Mouse (Mus musculus): Measurements from ENCODE around the gene Hbb-bt. TPM values are rescaled to one million over a fixed set of nuclear protein-coding genes. Genes with fewer than 3 reads are reported as not detected.

The Hbb-bt gene
- total and polyA plus RNA-seq, 3 experiments: 0.42 to 5.6 (median 4.3) TPM

Other genes with a start within 250 kb of the Hbb-bt start
Only the 20 nearest of the 33 such genes appear.
- gene Olfr623, start 150.3 kb downstream of the Hbb-bt start, total RNA-seq (2012; rRNA removed): not detected in 2 replicates
- gene Olfr623, start 150.3 kb downstream of the Hbb-bt start, total RNA-seq (2014; rRNA removed): not detected in 2 replicates
- gene Olfr623, start 150.3 kb downstream of the Hbb-bt start, polyA plus RNA-seq (2012; ENCODE audit: insufficient read length, low read depth): not detected in 2 replicates
- not detected in 2 replicates for gene Olfr624, start 142.8 kb downstream of the Hbb-bt start, total RNA-seq (2012; rRNA removed)
- not detected in 2 replicates for gene Olfr624, start 142.8 kb downstream of the Hbb-bt start, total RNA-seq (2014; rRNA removed)
- gene Olfr624, start 142.8 kb downstream of the Hbb-bt start, polyA plus RNA-seq (2012; ENCODE audit: insufficient read length, low read depth): not detected in 2 replicates
- gene Olfr625-ps1, start 131.3 kb downstream of the Hbb-bt start, total RNA-seq (2012; rRNA removed): not detected in 2 replicates
- gene Olfr625-ps1, start 131.3 kb downstream of the Hbb-bt start, total RNA-seq (2014; rRNA removed): not detected in 2 replicates
- not detected in 2 replicates for gene Olfr625-ps1, start 131.3 kb downstream of the Hbb-bt start, polyA plus RNA-seq (2012; ENCODE audit: insufficient read length, low read depth)
- gene Olfr243, start 99.3 kb downstream of the Hbb-bt start, total RNA-seq (2012; rRNA removed): not detected in 2 replicates
- not detected in 2 replicates for gene Olfr243, start 99.3 kb downstream of the Hbb-bt start, total RNA-seq (2014; rRNA removed)
- gene Olfr243, start 99.3 kb downstream of the Hbb-bt start, polyA plus RNA-seq (2012; ENCODE audit: insufficient read length, low read depth): 0.05 TPM in 1 of 2 replicates, not detected in the other
- gene Olfr628, start 83.6 kb downstream of the Hbb-bt start, total RNA-seq (2012; rRNA removed): not detected in 2 replicates
- gene Olfr628, start 83.6 kb downstream of the Hbb-bt start, total RNA-seq (2014; rRNA removed): not detected in 2 replicates
- gene Olfr628, start 83.6 kb downstream of the Hbb-bt start, polyA plus RNA-seq (2012; ENCODE audit: insufficient read length, low read depth): not detected in 2 replicates
- gene Olfr629, start 69.1 kb downstream of the Hbb-bt start, total RNA-seq (2012; rRNA removed): not detected in 2 replicates
- gene Olfr629, start 69.1 kb downstream of the Hbb-bt start, total RNA-seq (2014; rRNA removed): not detected in 2 replicates
- not detected in 2 replicates for gene Olfr629, start 69.1 kb downstream of the Hbb-bt start, polyA plus RNA-seq (2012; ENCODE audit: insufficient read length, low read depth)
- not detected in 2 replicates for gene Olfr630, start 56.7 kb downstream of the Hbb-bt start, total RNA-seq (2012; rRNA removed)
- not detected in 2 replicates for gene Olfr630, start 56.7 kb downstream of the Hbb-bt start, total RNA-seq (2014; rRNA removed)
- gene Olfr630, start 56.7 kb downstream of the Hbb-bt start, polyA plus RNA-seq (2012; ENCODE audit: insufficient read length, low read depth): not detected in 2 replicates
- gene Olfr69, start 42.4 kb downstream of the Hbb-bt start, total RNA-seq (2012; rRNA removed): not detected in 2 replicates
- gene Olfr69, start 42.4 kb downstream of the Hbb-bt start, total RNA-seq (2014; rRNA removed): not detected in 2 replicates
- gene Olfr69, start 42.4 kb downstream of the Hbb-bt start, polyA plus RNA-seq (2012; ENCODE audit: insufficient read length, low read depth): not detected in 2 replicates
- not detected in 2 replicates for gene Olfr68, start 34.3 kb downstream of the Hbb-bt start, total RNA-seq (2012; rRNA removed)
- gene Olfr68, start 34.3 kb downstream of the Hbb-bt start, total RNA-seq (2014; rRNA removed): not detected in 2 replicates
- not detected in 2 replicates for gene Olfr68, start 34.3 kb downstream of the Hbb-bt start, polyA plus RNA-seq (2012; ENCODE audit: insufficient read length, low read depth)
- not detected in 2 replicates for gene Olfr67, start 22.2 kb downstream of the Hbb-bt start, total RNA-seq (2012; rRNA removed)
- not detected in 2 replicates for gene Olfr67, start 22.2 kb downstream of the Hbb-bt start, total RNA-seq (2014; rRNA removed)
- gene Olfr67, start 22.2 kb downstream of the Hbb-bt start, polyA plus RNA-seq (2012; ENCODE audit: insufficient read length, low read depth): not detected in 2 replicates
- 0.80 TPM in 1 of 2 replicates, not detected in the other for gene Hbb-bs, start 14.1 kb upstream of the Hbb-bt start, total RNA-seq (2012; rRNA removed)
- not detected in 2 replicates for gene Hbb-bs, start 14.1 kb upstream of the Hbb-bt start, total RNA-seq (2014; rRNA removed)
- gene Hbb-bs, start 14.1 kb upstream of the Hbb-bt start, polyA plus RNA-seq (2012; ENCODE audit: insufficient read length, low read depth): 5.5 and 5.7 TPM in 2 replicates
- gene Hbb-bh2, start 26.5 kb upstream of the Hbb-bt start, total RNA-seq (2012; rRNA removed): not detected in 2 replicates
- gene Hbb-bh2, start 26.5 kb upstream of the Hbb-bt start, total RNA-seq (2014; rRNA removed): not detected in 2 replicates
- not detected in 2 replicates for gene Hbb-bh2, start 26.5 kb upstream of the Hbb-bt start, polyA plus RNA-seq (2012; ENCODE audit: insufficient read length, low read depth)
- gene Hbb-bh1, start 29.2 kb upstream of the Hbb-bt start, total RNA-seq (2012; rRNA removed): not detected in 2 replicates
- 0.95 TPM in 1 of 2 replicates, not detected in the other for gene Hbb-bh1, start 29.2 kb upstream of the Hbb-bt start, total RNA-seq (2014; rRNA removed)
- gene Hbb-bh1, start 29.2 kb upstream of the Hbb-bt start, polyA plus RNA-seq (2012; ENCODE audit: insufficient read length, low read depth): not detected in 2 replicates
- gene Hbb-y, start 39.2 kb upstream of the Hbb-bt start, total RNA-seq (2012; rRNA removed): not detected in 2 replicates
- gene Hbb-y, start 39.2 kb upstream of the Hbb-bt start, total RNA-seq (2014; rRNA removed): not detected in 2 replicates
- gene Hbb-y, start 39.2 kb upstream of the Hbb-bt start, polyA plus RNA-seq (2012; ENCODE audit: insufficient read length, low read depth): not detected in 2 replicates
- not detected in 2 replicates for gene Olfr66, start 72.3 kb upstream of the Hbb-bt start, total RNA-seq (2012; rRNA removed)
- gene Olfr66, start 72.3 kb upstream of the Hbb-bt start, total RNA-seq (2014; rRNA removed): not detected in 2 replicates
- not detected in 2 replicates for gene Olfr66, start 72.3 kb upstream of the Hbb-bt start, polyA plus RNA-seq (2012; ENCODE audit: insufficient read length, low read depth)
- gene Olfr64, start 80.5 kb upstream of the Hbb-bt start, total RNA-seq (2012; rRNA removed): not detected in 2 replicates
- gene Olfr64, start 80.5 kb upstream of the Hbb-bt start, total RNA-seq (2014; rRNA removed): not detected in 2 replicates
- not detected in 2 replicates for gene Olfr64, start 80.5 kb upstream of the Hbb-bt start, polyA plus RNA-seq (2012; ENCODE audit: insufficient read length, low read depth)
- not detected in 2 replicates for gene Olfr65, start 89.5 kb upstream of the Hbb-bt start, total RNA-seq (2012; rRNA removed)
- gene Olfr65, start 89.5 kb upstream of the Hbb-bt start, total RNA-seq (2014; rRNA removed): not detected in 2 replicates
- not detected in 2 replicates for gene Olfr65, start 89.5 kb upstream of the Hbb-bt start, polyA plus RNA-seq (2012; ENCODE audit: insufficient read length, low read depth)
- not detected in 2 replicates for gene Olfr631, start 114.8 kb upstream of the Hbb-bt start, total RNA-seq (2012; rRNA removed)
- not detected in 2 replicates for gene Olfr631, start 114.8 kb upstream of the Hbb-bt start, total RNA-seq (2014; rRNA removed)
- not detected in 2 replicates for gene Olfr631, start 114.8 kb upstream of the Hbb-bt start, polyA plus RNA-seq (2012; ENCODE audit: insufficient read length, low read depth)
- not detected in 2 replicates for gene Olfr632, start 120.4 kb upstream of the Hbb-bt start, total RNA-seq (2012; rRNA removed)
- gene Olfr632, start 120.4 kb upstream of the Hbb-bt start, total RNA-seq (2014; rRNA removed): not detected in 2 replicates
- gene Olfr632, start 120.4 kb upstream of the Hbb-bt start, polyA plus RNA-seq (2012; ENCODE audit: insufficient read length, low read depth): not detected in 2 replicates
- not detected in 2 replicates for gene Olfr633, start 130.4 kb upstream of the Hbb-bt start, total RNA-seq (2012; rRNA removed)
- not detected in 2 replicates for gene Olfr633, start 130.4 kb upstream of the Hbb-bt start, total RNA-seq (2014; rRNA removed)
- not detected in 2 replicates for gene Olfr633, start 130.4 kb upstream of the Hbb-bt start, polyA plus RNA-seq (2012; ENCODE audit: insufficient read length, low read depth)